Mouse (Mus musculus) heart, embryonic 10.5 days (tissue): ENCODE data around the gene Tsfm. TPM values are rescaled to one million over a fixed set of nuclear protein-coding genes. Genes with fewer than 3 reads are reported as not detected.
"Not testable (repeated sequence)": the region's sequence is repeated elsewhere in the genome, so short reads cannot be mapped to it uniquely, and the experiment has no call there.

Experiments used
- DNase-seq: peaks from one replicate; pipeline ENCODE4 v3.0.0-alpha.2; 2017; ENCODE audit warnings: low spot score
- H3K27ac ChIP-seq: fragments of 300-500 bp; sonication (generic); 2 replicates; pipeline ENCODE4 v1.5.1; 2016; ENCODE audit warnings: mild to moderate bottlenecking
- H3K27me3 ChIP-seq: fragments of 300-500 bp; sonication (generic); 2 replicates; pipeline ENCODE4 v1.6.1; 2016; ENCODE audit warnings: mild to moderate bottlenecking; ENCODE audit not compliant: poor library complexity, insufficient read depth, severe bottlenecking
- H3K36me3 ChIP-seq: fragments of 300-500 bp; sonication (generic); 2 replicates; pipeline ENCODE4 v1.6.1; 2016; ENCODE audit warnings: mild to moderate bottlenecking, moderate library complexity
- H3K4me1 ChIP-seq: fragments of 300-500 bp; sonication (generic); 2 replicates; pipeline ENCODE4 v1.6.1; 2016; ENCODE audit warnings: mild to moderate bottlenecking
- H3K4me3 ChIP-seq: fragments of 300-500 bp; sonication (generic); 2 replicates; pipeline ENCODE4 v1.5.1; 2016; ENCODE audit warnings: mild to moderate bottlenecking, moderate library complexity
- H3K9me3 ChIP-seq: fragments of 300-500 bp; sonication (generic); 2 replicates; pipeline ENCODE4 v1.6.1; 2016; ENCODE audit warnings: mild to moderate bottlenecking, moderate library complexity
- WGBS: fragments of 180-500 bp; shearing (Covaris S2); methylation state at CpG from one replicate; pipeline ENCODE4 v1.1.7; 2016; 5-methylcytosine and 5-hydroxymethylcytosine counted together
- polyA plus RNA-seq: library from polyadenylated mRNA; unstranded; fragments of >200 nt; fragmentation: Nextera tagmentation; extraction: Ambion mirVana; gene quantifications from 2 replicates; pipeline ENCODE4 v1.2.1, GENCODE M21; 2016

Tsfm gene
- polyA plus RNA-seq: 114 TPM in 2 replicates

DNA sequence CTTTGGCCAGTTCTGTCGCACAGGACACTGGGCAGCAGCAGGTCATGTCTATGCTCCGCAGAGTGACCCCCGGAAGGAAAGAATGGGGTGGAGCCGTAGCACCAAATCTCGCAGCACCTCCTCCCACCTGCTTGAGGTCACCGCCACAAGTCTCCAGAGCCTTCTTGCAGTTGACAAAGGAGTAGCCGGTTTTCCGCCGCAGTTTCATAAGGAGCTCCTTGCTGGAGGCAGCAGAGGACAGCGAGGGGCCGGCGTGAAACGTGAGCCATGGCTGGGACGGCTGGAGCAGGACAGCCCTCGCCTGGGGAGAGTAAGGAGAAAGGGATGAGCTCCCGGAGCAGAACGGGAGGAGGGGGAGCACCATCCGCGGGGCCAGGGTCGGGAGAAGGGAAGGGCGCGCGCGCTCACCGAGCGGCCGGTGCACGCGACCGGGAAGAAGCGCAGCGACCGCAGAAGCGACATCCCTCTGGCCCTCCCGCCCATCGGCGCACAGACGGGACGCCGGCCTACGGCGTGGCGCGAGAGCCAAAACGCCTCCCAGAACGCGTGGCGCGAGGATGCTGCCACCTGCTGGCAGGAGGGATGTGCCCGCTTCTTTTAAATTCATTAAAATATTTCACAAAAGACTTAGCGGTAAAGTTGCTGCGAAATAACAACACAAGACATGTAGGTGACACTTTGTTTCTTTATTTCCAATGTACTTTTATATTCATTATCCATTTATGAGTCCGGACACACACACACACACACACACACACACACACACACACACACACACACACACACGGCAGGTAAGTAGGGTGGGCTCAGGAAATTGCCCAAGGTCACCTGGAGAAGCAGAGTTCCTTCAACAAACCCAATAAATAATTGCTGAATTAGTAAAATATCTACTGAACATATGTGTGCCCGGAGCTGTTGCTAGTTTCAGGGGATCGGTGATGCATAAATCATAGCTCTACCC, at the start of gene Tsfm:
Gene Tsfm, minus strand, starts transcription at position 505 of the 961 bp plus-strand sequence.
- WGBS: 5% methylated on average over 56 of the region's 56 CpGs

DNA sequence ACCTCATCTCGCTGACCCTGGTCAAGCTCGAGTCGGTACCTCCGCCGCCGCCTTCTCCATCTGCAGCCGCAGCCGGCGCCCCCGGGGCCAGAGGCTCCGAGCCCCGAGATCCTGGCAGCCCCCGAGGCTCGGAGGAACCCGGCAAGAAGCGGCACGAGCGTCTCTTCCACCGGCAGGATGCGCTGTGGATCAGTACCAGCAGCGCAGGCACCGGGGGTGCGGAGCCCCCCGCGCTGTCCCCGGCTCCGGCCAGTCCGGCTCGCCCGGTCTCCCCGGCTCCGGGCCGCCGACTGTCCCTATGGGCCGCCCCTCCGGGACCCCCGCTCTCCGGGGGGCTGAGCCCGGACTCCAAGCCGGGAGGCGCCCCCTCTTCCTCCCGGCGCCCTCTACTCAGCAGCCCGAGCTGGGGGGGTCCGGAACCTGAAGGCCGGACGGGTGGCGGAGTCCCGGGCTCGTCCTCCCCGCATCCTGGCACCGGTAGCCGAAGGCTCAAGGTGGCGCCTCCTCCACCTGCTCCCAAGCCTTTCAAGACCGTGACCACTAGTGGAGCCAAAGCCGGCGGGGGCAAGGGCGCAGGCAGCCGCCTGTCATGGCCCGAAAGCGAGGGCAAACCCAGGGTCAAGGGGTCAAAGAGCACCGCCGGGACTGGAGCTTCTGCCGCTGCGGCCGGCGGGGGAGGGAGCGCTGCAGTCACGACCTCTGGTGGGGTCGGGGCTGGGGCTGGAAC, 49.2 kb upstream of the Tsfm start:
- no peak overlapping the region for H3K27ac ChIP-seq
- H3K4me1 ChIP-seq: peaks cover 51% of the 10 kb centered on the region
- H3K9me3 ChIP-seq: no peaks in the 10 kb centered on the region
- H3K4me3 ChIP-seq: peak overlapping the region; percentile 59
- H3K36me3 ChIP-seq: no peaks in the 10 kb centered on the region
- H3K27me3 ChIP-seq: peaks cover 98% of the 10 kb centered on the region
- DNase-seq: no peak
- whole genome bisulfite sequencing: 2% methylated on average over 67 of the region's 70 CpGs

More for the DNA sequence above, at the start of gene Tsfm:
- Histone ChIP-seq H3K4me3 (peak within 1 kb of the TSS; percentile 78), H3K9me3 (no peaks in the 10 kb centered on the region), H3K27me3 (no peaks in the 10 kb centered on the region), H3K36me3 (peaks cover 38% of the 10 kb centered on the region), H3K27ac (peak within 1 kb of the TSS; percentile 96), H3K4me1 (0 out of 2 replicates have a peak, but pooled peaks cover 3% of the 10 kb centered on the region)
- DNase-seq: peak; percentile 93

DNA sequence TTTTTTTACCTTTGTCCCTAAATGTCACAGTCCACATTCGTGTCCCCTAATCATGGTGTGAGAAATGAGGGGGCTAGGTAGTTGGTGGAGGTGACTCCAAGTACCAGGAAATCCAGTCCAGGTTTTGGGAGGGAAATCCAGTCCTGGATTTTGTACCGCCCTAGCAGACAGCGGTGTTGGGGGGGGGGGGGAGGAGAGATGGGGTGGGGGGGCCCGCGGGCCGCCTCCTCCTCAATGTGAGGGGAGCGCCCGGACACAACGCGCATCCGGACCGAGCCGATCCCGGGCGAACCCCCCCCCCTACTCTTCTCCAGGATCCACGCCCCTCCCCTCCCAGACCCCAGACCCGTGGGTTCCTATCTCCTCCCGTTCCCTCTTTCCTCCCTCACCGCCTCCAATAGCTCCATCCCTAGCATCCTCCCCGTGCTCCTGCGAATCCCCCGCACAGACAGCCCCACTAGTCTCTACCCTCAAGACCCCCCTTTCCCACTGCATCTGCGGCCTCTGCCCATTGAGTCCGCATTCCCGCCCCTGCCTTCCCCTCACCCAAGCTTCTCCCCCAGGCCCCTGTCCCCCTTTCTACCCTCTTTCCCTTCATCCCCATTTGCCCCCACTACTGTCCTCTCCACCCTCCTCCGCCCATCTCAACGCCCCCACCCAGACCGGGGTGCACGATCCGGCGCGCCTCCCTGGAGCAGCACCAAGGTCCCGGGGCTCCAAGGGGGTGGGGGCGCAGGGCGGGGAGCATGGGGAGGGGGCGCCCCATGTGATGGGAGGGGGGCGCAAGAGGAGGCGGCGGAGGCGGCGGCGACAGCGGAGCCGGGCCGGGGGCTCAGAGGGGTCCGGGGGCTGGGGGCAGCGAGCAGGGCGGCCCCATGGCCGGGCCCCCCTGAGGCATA, 48.3 kb upstream of the Tsfm start:
- DNase-seq: no peak
- under 1% methylated on average over 47 of the region's 49 CpGs for WGBS
- Histone ChIP-seq H3K9me3 (no peaks in the 10 kb centered on the region), H3K4me3 (peak overlapping the region; percentile 59), H3K36me3 (no peaks in the 10 kb centered on the region), H3K27ac (peak overlapping the region; percentile 67), H3K27me3 (peaks cover 92% of the 10 kb centered on the region), H3K4me1 (peaks cover 51% of the 10 kb centered on the region)

DNA sequence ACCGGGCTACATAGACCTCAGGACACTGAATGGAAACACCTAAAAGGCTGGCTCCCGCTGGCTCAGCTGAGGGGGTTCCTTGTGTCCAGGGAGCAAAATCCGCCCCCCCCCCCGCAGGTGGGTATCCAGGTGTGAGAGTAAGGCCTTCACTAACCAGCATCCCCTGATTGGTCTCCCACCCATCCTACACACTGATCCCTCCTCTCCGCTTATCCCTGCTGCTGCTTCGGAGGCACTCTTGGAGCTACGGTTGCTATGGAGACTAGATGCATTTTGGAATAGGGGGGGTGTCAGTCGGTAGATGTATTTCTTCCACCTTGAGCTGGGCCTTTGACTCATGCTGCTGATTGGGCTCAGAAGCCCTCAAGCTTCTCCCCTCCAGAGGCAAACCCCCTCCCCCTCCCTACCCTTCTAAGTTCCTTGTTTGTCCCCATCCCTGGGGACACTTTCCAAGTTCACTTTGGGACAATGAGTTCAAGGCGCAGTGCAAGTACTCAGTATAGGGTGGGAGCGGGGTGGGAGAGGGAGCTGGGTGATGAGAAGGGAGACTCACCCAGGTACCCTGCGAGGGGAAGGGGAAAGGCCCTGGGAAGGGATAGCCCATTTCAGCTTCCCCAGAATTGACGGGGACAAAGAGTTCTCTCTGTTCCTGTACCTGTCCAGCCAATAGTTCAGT, 47.5 kb upstream of the Tsfm start:
- Histone ChIP-seq H3K27ac (no peak overlapping the region), H3K4me1 (peaks cover 45% of the 10 kb centered on the region), H3K4me3 (peak overlapping the region; percentile 59), H3K9me3 (no peaks in the 10 kb centered on the region), H3K27me3 (peaks cover 84% of the 10 kb centered on the region), H3K36me3 (no peaks in the 10 kb centered on the region)
- DNase-seq: no peak
- 4% methylated on average over 12 of the region's 12 CpGs for WGBS

DNA sequence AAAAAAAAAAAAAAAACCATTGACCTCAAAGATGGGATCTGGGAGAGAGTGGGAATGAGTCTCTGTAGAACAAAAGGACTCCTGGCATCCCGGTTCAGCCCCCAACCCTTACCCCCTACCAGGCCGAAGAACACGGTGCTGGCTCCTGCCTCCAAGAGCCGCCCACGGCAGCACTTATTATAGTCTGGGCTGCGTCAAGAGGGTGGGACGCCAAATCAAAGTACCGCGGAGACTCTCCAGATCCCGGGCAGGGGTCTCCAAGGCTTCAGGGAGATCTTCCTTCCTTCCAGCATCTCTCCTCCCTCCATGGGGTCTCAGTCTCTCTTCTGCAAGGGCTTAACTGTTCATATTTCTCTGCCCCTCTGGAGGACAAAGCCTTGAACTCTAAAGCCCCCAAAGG, 46.9 kb upstream of the Tsfm start:
- Histone ChIP-seq H3K36me3 (no peaks in the 10 kb centered on the region), H3K4me3 (no peak overlapping the region), H3K27me3 (peaks cover 78% of the 10 kb centered on the region), H3K4me1 (peaks cover 41% of the 10 kb centered on the region), H3K9me3 (no peaks in the 10 kb centered on the region), H3K27ac (no peak overlapping the region)
- 5% methylated on average over 10 of the region's 10 CpGs for WGBS
- no peak for DNase-seq

DNA sequence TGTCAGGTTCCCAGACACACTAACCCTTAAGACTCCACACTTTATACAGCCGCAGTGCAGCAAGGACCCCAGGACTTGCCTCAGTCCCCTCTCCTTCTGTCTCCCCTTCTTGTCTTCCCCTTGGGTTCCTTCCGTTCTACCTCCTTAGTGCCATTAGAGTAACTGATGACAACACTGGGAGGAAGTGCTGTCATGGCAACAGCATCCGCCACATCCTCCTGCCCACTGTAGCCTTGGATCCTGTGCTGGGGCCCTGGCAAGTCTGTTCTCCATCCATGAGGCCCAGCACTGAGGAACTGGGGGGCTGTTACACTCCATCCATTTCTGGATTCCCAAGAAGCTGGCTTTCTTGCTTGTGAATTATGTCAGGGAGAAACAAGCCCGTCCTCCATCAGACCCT, 45.4 kb upstream of the Tsfm start:
- WGBS: 38% methylated on average over 4 of the region's 4 CpGs
- Histone ChIP-seq H3K36me3 (no peaks in the 10 kb centered on the region), H3K4me1 (peaks cover 33% of the 10 kb centered on the region), H3K9me3 (no peaks in the 10 kb centered on the region), H3K27me3 (peaks cover 63% of the 10 kb centered on the region), H3K27ac (no peak overlapping the region), H3K4me3 (no peak overlapping the region)
- DNase-seq: no peak

DNA sequence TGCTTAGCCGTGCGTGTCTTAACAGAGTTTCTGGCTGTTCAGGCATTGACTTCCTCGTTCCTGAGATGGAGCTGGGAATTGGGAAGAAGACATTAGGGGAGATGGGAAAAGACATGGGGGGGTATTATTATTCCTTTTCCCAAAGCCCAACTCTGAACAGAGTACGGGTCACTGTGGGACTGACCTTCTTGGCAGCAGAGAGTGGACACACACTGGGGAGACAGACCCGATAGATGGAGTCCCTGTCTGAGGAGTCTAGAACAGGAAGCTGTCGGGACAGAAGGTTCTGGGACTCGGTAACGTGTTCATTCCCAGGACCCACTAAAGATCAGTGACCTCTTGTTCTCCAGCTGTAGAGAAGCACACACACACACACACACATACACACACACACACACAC, 45.0 kb upstream of the Tsfm start:
- Histone ChIP-seq H3K4me1 (peaks cover 33% of the 10 kb centered on the region), H3K36me3 (no peaks in the 10 kb centered on the region), H3K9me3 (no peaks in the 10 kb centered on the region), H3K27ac (no peak overlapping the region), H3K27me3 (peaks cover 59% of the 10 kb centered on the region), H3K4me3 (no peak overlapping the region)
- WGBS: 70% methylated on average over 8 of the region's 8 CpGs
- no peak for DNase-seq

DNA sequence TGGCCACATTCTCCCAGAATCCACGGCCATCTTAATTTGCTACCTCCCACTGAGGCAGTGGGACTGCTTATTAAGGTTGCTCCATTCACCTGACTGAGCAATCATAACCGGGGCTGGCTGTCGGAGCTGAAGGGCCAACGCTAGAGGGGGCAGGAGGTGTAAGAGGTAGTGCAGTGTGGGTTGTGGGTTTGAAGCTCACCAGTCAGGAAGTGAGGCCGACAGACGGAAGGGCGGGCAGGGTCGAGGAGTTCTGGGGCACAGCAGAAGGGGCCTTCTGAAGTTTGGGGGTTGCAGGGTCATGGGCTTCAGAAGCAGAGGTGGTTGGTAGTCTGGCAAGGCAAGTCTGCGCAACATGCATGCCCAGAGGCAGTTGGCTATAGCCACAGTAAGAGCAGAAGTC, 44.4 kb upstream of the Tsfm start, which contains the start of gene Agap2:
Gene Agap2, plus strand, starts transcription at position 205 of the 400 bp plus-strand sequence.
- 62% methylated on average over 9 of the region's 9 CpGs for WGBS
- no peak within 1 kb of the TSS for H3K27ac ChIP-seq
- DNase-seq: no peak
- peaks cover 28% of the 10 kb centered on the region for H3K4me1 ChIP-seq
- H3K4me3 ChIP-seq: no peak within 1 kb of the TSS
- H3K9me3 ChIP-seq: no peaks in the 10 kb centered on the region
- H3K27me3 ChIP-seq: peaks cover 53% of the 10 kb centered on the region
- no peaks in the 10 kb centered on the region for H3K36me3 ChIP-seq

DNA sequence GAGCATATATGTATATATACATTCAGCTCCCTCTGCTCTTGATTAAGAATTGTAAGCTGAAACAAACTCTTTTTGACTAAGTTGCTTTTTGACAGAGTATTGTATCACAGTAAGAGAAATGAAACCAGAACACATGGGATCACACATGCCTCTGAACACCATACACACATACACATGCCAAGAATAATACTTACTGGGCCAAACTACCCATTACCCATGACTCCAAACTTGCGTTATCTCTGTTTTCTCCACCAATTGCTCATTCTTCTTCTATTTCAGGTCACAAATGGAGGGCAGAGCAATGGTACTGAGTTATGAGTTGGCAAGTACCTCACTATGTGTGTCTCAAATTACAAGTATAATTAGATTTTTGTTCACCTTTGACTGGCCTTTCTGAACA, 43.3 kb upstream of the Tsfm start:
- H3K27me3 ChIP-seq: peaks cover 42% of the 10 kb centered on the region
- WGBS: 91% methylated on average over 1 of the region's 1 CpGs
- H3K36me3 ChIP-seq: no peaks in the 10 kb centered on the region
- no peak overlapping the region for H3K4me3 ChIP-seq
- no peak for DNase-seq
- H3K9me3 ChIP-seq: no peaks in the 10 kb centered on the region
- H3K4me1 ChIP-seq: peaks cover 23% of the 10 kb centered on the region
- no peak overlapping the region for H3K27ac ChIP-seq

DNA sequence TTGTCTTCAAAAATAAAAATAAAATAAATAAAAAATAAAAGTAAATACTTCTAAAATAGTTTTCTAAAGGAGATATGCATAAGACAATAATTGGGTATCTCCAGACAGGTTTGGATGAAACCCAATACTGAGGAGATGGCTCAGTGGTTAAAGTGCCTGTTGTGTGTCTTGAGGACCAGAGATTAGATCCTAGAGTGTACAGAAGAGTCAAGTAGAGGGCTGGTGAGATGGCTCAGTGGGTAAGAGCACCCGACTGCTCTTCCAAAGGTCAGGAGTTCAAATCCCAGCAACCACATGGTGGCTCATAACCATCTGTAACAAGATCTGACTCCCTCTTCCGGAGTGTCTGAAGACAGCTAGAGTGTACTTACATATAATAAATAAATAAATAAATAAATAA, 42.3 kb upstream of the Tsfm start:
- H3K9me3 ChIP-seq, H3K4me3 ChIP-seq, DNase-seq, H3K27ac ChIP-seq, H3K36me3 ChIP-seq: not testable (repeated sequence)
- Histone ChIP-seq H3K27me3 (peaks cover 32% of the 10 kb centered on the region), H3K4me1 (peaks cover 20% of the 10 kb centered on the region)
- WGBS: 74% methylated on average over 2 of the region's 2 CpGs

DNA sequence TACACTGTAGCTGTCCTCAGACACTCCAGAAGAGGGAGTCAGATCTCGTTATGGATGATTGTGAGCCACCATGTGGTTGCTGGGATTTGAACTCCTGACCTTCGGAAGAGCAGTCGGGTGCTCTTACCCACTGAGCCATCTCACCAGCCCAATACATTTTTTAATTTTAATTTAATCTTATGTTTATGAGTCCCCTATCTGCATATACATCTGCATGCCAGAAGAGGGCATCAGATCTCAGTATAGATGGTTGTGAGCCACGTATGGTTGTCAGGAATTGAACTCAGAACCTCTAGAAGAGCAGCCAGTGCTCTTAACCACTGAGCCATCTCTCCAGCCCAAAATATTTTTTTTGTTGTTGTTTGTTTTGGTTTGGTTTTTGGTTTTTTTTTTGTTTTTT, 41.6 kb upstream of the Tsfm start:
- not testable (repeated sequence) for DNase-seq, H3K4me3 ChIP-seq, H3K27ac ChIP-seq, H3K9me3 ChIP-seq
- peaks cover 11% of the 10 kb centered on the region for H3K36me3 ChIP-seq
- 85% methylated on average over 4 of the region's 4 CpGs for whole genome bisulfite sequencing
- H3K27me3 ChIP-seq: peaks cover 25% of the 10 kb centered on the region
- peaks cover 20% of the 10 kb centered on the region for H3K4me1 ChIP-seq

DNA sequence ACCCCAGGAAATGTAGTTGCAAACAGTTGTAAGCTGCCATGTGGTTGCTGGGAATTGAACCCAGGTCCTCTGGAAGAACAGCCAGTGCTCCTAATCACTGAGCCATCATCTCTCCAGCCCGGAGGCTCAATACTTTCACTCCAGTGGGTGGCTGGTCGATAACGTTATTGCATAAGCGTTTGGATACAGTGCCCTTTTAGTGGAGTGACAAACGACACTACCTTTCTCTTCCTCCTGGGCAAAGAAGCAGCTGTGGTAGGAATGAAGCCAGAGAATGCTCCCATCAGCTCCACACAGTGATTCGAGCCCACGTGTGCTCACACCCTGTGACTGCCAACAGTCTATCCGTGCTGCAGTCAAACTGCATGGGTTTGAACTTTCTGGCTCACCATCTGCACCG, 40.6 kb upstream of the Tsfm start:
- H3K4me1 ChIP-seq: peaks cover 20% of the 10 kb centered on the region
- H3K27ac ChIP-seq: peak overlapping the region; percentile 85; the same call in 1 of the 2 replicates
- H3K27me3 ChIP-seq: peaks cover 15% of the 10 kb centered on the region
- 74% methylated on average over 9 of the region's 9 CpGs for WGBS
- H3K36me3 ChIP-seq: peaks cover 21% of the 10 kb centered on the region
- no peaks in the 10 kb centered on the region for H3K9me3 ChIP-seq
- peak overlapping the region; percentile 65 for H3K4me3 ChIP-seq
- DNase-seq: no peak
